Mouse (Mus musculus): ENCODE data around the gene Mrpl33.

DNA sequence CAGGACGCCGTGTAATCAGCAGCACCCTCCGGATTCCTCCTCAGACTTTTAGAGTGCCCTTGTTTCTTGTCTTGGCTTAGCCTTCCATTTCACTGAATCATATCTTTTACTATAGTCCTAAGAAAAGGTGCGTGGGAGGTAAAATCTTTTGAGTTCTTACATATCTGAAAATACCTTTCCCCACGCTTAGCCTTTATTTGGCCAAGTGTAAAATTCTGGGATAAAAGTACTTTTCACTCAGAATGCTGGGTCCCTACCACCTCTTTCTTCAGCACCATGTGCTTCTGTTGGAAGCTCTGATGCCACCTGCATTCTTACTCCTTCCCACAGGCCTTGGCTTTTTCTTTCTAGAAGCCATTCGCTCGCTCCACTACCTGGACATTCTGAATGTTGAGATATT, 5.6 kb upstream of the Mrpl33 start:
- no peak for TF ChIP-seq CTCF (IDR thresholded peaks at IDR 0.05; ENCODE audit: borderline replicate concordance, insufficient read depth, low read depth, low read length)
- no peak for TF ChIP-seq POLR2A (IDR thresholded peaks at IDR 0.05; ENCODE audit: borderline replicate concordance, insufficient read depth, low read length)
